ENCODE assay signal across 9 mouse cellular contexts in the genomic region with DNA sequence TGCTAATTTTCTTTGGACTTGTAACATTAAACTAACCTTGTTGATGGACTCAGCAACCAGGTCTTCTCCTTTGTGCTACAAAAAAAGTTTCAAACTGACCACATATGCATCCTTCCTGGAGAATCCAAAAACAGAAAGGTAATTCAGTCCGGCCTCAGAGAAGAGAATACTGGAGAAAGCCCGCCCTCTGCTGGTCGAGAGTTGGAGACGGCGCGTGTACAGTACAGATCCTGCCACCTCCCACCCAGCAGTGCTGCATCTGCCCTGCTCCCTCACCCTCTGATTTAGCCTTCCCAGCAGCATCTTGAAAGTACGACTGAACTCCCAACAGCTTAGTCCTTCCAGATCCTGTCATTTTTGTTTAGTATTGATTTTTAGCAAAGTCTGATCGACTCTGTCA. TPM values are rescaled to one million over a fixed set of nuclear protein-coding genes. Genes with fewer than 3 reads are reported as not detected.
DNase-seq lines count a peak whose midpoint lies in the region; ATAC-seq and TF ChIP-seq lines count a peak whose summit lies in the region.
"Had no signal": no experiment of that assay in that cellular context is flagged by ENCODE, and none has a peak within 500 bp of the region (broad histone marks: within the 10 kb centered on the region; RNA-seq: fewer than 3 reads in every experiment).

No protein-coding gene starts in this region.

- H3K4me2 ChIP-seq in forebrain, embryonic 13.5 days: no peak overlapping the region
- no peak overlapping the region for H3K4me2 ChIP-seq in hindbrain, embryonic 11.5 days (replicated peaks; ENCODE audit: low read depth, low read length)
- H3K4me2 ChIP-seq in lung, postnatal 0 days (replicated peaks; ENCODE audit: low read depth, low read length): no peak overlapping the region
- H3K4me2 ChIP-seq: heart, embryonic 13.5 days had no signal

- no peaks in the 10 kb centered on the region for H3K4me1 ChIP-seq in forebrain, embryonic 13.5 days
- no peaks in the 10 kb centered on the region for H3K4me1 ChIP-seq in hindbrain, embryonic 11.5 days (replicated peaks; ENCODE audit: control insufficient read depth, insufficient read depth, low read length)
- H3K4me1 ChIP-seq in lung, postnatal 0 days (ENCODE audit: insufficient read depth, low read depth, low read length): no peaks in the 10 kb centered on the region
- H3K4me1 ChIP-seq: heart, embryonic 13.5 days had no signal

- peak; percentile 92 for ATAC-seq in forebrain, embryonic 13.5 days
- peak; percentile 84 for ATAC-seq in hindbrain, embryonic 11.5 days (ENCODE audit: low FRiP score)
- peak; percentile 52 for ATAC-seq in lung, postnatal 0 days

- no peaks in the 10 kb centered on the region for H3K36me3 ChIP-seq in forebrain, embryonic 13.5 days (ENCODE audit: poor library complexity, severe bottlenecking)
- H3K36me3 ChIP-seq in hindbrain, embryonic 11.5 days (ENCODE audit: control insufficient read depth, insufficient read depth, low read length): no peaks in the 10 kb centered on the region
- H3K36me3 ChIP-seq in lung, postnatal 0 days (ENCODE audit: insufficient read depth, low read length): no peaks in the 10 kb centered on the region
- H3K36me3 ChIP-seq: heart, embryonic 13.5 days had no signal

- DNase-seq in ES-CJ7 (ENCODE audit: low read depth, low spot score): peak; percentile 75
- DNase-seq in c-Kit-positive CD71-positive TER-119-negative erythroid progenitor cells, embryonic 14.5 days (ENCODE audit: low read depth): peak; percentile 44
- peak; percentile 80 for DNase-seq in hindbrain, embryonic 11.5 days (ENCODE audit: low spot score)
- peak; percentile 48 to 84 for DNase-seq in layer of hippocampus, adult 8-10 months (ENCODE audit: low spot score in 2 of 2)
- peak; percentile 63 for DNase-seq in lung, postnatal 0 days (ENCODE audit: low spot score)
- peak; percentile 46 for DNase-seq in ovary, postnatal 10 days (ENCODE audit: low spot score)
- peak; percentile 48 for DNase-seq in thymus, postnatal 0 days (ENCODE audit: low spot score)

- H3K27me3 ChIP-seq in forebrain, embryonic 13.5 days: no peaks in the 10 kb centered on the region
- H3K27me3 ChIP-seq in hindbrain, embryonic 11.5 days (ENCODE audit: control insufficient read depth, insufficient read depth, low read length): no peaks in the 10 kb centered on the region
- no peaks in the 10 kb centered on the region for H3K27me3 ChIP-seq in lung, postnatal 0 days (replicated peaks; ENCODE audit: insufficient read depth, low read length)

- H3K9me3 ChIP-seq in forebrain, embryonic 13.5 days (replicated peaks): no peaks in the 10 kb centered on the region
- H3K9me3 ChIP-seq in hindbrain, embryonic 11.5 days (ENCODE audit: control insufficient read depth, low read length): no peaks in the 10 kb centered on the region
- no peaks in the 10 kb centered on the region for H3K9me3 ChIP-seq in lung, postnatal 0 days (ENCODE audit: low read length)
- H3K9me3 ChIP-seq: heart, embryonic 13.5 days had no signal

- WGBS in forebrain, embryonic 13.5 days: 10% methylated on average over 8 of the region's 8 CpGs
- 8% methylated on average over 8 of the region's 8 CpGs for WGBS in hindbrain, embryonic 11.5 days
- WGBS in lung, postnatal 0 days: 8% methylated on average over 8 of the region's 8 CpGs

- H3K4me3 ChIP-seq in forebrain, embryonic 13.5 days: no peak overlapping the region
- no peak overlapping the region for H3K4me3 ChIP-seq in hindbrain, embryonic 11.5 days (ENCODE audit: low read depth, low read length)
- H3K4me3 ChIP-seq in lung, postnatal 0 days (ENCODE audit: low read depth, low read length): no peak overlapping the region
- H3K4me3 ChIP-seq: heart, embryonic 13.5 days had no signal

- TF ChIP-seq CTCF in lung, postnatal 0 days (IDR thresholded peaks at IDR 0.05): peak; percentile 82

- no peak for TF ChIP-seq EP300 in lung, postnatal 0 days (IDR thresholded peaks at IDR 0.05)

- no peak overlapping the region for H3K27ac ChIP-seq in forebrain, embryonic 13.5 days
- H3K27ac ChIP-seq in hindbrain, embryonic 11.5 days (ENCODE audit: low read depth, low read length): no peak overlapping the region
- H3K27ac ChIP-seq in lung, postnatal 0 days (ENCODE audit: low read length): no peak overlapping the region
- H3K27ac ChIP-seq: heart, embryonic 13.5 days had no signal

- H3K9ac ChIP-seq in forebrain, embryonic 13.5 days: no peak overlapping the region
- no peak overlapping the region for H3K9ac ChIP-seq in hindbrain, embryonic 11.5 days (ENCODE audit: low read depth, low read length)
- H3K9ac ChIP-seq in lung, postnatal 0 days (replicated peaks; ENCODE audit: low read depth): no peak overlapping the region
- H3K9ac ChIP-seq: heart, embryonic 13.5 days had no signal

RNA-seq across cellular contexts. Expression of a gene that starts 9.4 kb away (rescaled TPM):
- polyA plus RNA-seq in forebrain, embryonic 13.5 days (2015; fragmentation: Nextera tagmentation; extraction: Ambion mirVana): 11.8 and 16.0 TPM in 2 replicates
- polyA plus RNA-seq in hindbrain, embryonic 11.5 days (2014; fragmentation: Nextera tagmentation; extraction: Ambion mirVana): 15.1 and 15.3 TPM in 2 replicates
- 10 to 100 TPM in 3 of 4 experiments, 1 to 10 TPM in 1; 9.8 to 12.1 (median 11.3) TPM for total RNA-seq in layer of hippocampus, adult 8-10 months (2022)
- 4.6 and 5.0 TPM in 2 replicates for polyA plus RNA-seq in lung, postnatal 0 days (2015; fragmentation: Nextera tagmentation; extraction: Ambion mirVana)
- 10.4 and 11.5 TPM in 2 replicates for polyA plus RNA-seq in thymus, postnatal 0 days (2015; fragmentation: Nextera tagmentation; extraction: Ambion mirVana)

RNA-seq across cellular contexts. Expression of a gene that starts 15.8 kb away (rescaled TPM):
- polyA plus RNA-seq in forebrain, embryonic 13.5 days (2015; fragmentation: Nextera tagmentation; extraction: Ambion mirVana): 0.04 TPM in 1 of 2 replicates, not detected in the other
- polyA plus RNA-seq in hindbrain, embryonic 11.5 days (2014; fragmentation: Nextera tagmentation; extraction: Ambion mirVana): not detected in 2 replicates
- under 1 TPM in 3 of 4 experiments, not detected in 1; 0.19 to 0.37 (median 0.22) TPM for total RNA-seq in layer of hippocampus, adult 8-10 months (2022)
- not detected in 2 replicates for polyA plus RNA-seq in lung, postnatal 0 days (2015; fragmentation: Nextera tagmentation; extraction: Ambion mirVana)
- polyA plus RNA-seq in thymus, postnatal 0 days (2015; fragmentation: Nextera tagmentation; extraction: Ambion mirVana): not detected in 2 replicates
- polyA plus RNA-seq: heart, embryonic 13.5 days had no signal
